Mouse (Mus musculus) bone marrow, adult 2 months (tissue): ENCODE data around the gene Slc38a9. TPM values are rescaled to one million over a fixed set of nuclear protein-coding genes. Genes with fewer than 3 reads are reported as not detected.

ENCODE experiments used
- H3K27ac ChIP-seq: fragments of 200-500 bp; 2 replicates; pipeline ENCODE4 v1.5.1; 2012; ENCODE audit warnings: low read depth, mild to moderate bottlenecking, control low read depth, inconsistent platforms, low read length; ENCODE audit not compliant: control insufficient read depth, poor library complexity, insufficient read depth
- H3K4me1 ChIP-seq: fragments of 200-500 bp; 2 replicates; pipeline ENCODE4 v1.6.1; 2011; ENCODE audit warnings: low read length; ENCODE audit not compliant: control insufficient read depth, insufficient read depth
- H3K4me3 ChIP-seq: fragments of 200-500 bp; replicated peaks from 2 replicates; pipeline ENCODE3; 2011; ENCODE audit warnings: mild to moderate bottlenecking, low read depth, low read length, control low read depth; ENCODE audit not compliant: control insufficient read depth
- CTCF ChIP-seq: fragments of 200-500 bp; IDR thresholded peaks from 2 replicates; pipeline ENCODE4 v1.5.1; 2011; ENCODE audit warnings: low read length, control low read depth; ENCODE audit not compliant: control insufficient read depth, insufficient read depth
- POLR2A ChIP-seq: fragments of 200-500 bp; IDR thresholded peaks from 2 replicates; pipeline ENCODE4 v1.6.1; 2011; ENCODE audit warnings: low read depth, mild to moderate bottlenecking, control low read depth, low read length, borderline replicate concordance; ENCODE audit not compliant: control insufficient read depth
- WGBS: fragments of 180-500 bp; shearing (Covaris S2); methylation state at CpG from one replicate; pipeline ENCODE4 v1.1.7; 2018; 5-methylcytosine and 5-hydroxymethylcytosine counted together
- polyA plus RNA-seq: library from polyadenylated mRNA; stranded (reverse); fragments of >200 nt; gene quantifications from 2 replicates; pipeline ENCODE4 v1.2.4, GENCODE M21; 2011; ENCODE audit warnings: low replicate concordance; ENCODE audit not compliant: missing spikeins, insufficient read depth, insufficient read length

The Slc38a9 gene
- 23.3 and 32.9 TPM in 2 replicates for polyA plus RNA-seq

GRCm38 (mm10) chr13:112660574-112661381 lies at the start of gene Slc38a9:
Gene Slc38a9, plus strand, starts transcription at chr13:112660751.
- no peak for TF ChIP-seq CTCF
- TF ChIP-seq POLR2A: no peak
- Histone ChIP-seq H3K4me3 (peak within 1 kb of the TSS; percentile 89), H3K4me1 (no peaks in the 10 kb centered on the region), H3K27ac (peak within 1 kb of the TSS; percentile 35)
- under 1% methylated on average over 33 of the region's 33 CpGs for WGBS

- H3K27ac ChIP-seq: no peak overlapping the region
- WGBS: 55% methylated on average over 3 of the region's 3 CpGs
- no peak for TF ChIP-seq POLR2A
- H3K4me1 ChIP-seq: no peaks in the 10 kb centered on the region
- no peak overlapping the region for H3K4me3 ChIP-seq
These were observed 39.0 kb upstream of the Slc38a9 start for GRCm38 (mm10) chr13:112621592-112621991.

GRCm38 (mm10) chr13:112623656-112624055 lies 36.9 kb upstream of the Slc38a9 start:
- no peak overlapping the region for H3K4me3 ChIP-seq
- no peaks in the 10 kb centered on the region for H3K4me1 ChIP-seq
- H3K27ac ChIP-seq: no peak overlapping the region
- 93% methylated on average over 7 of the region's 7 CpGs for WGBS
- TF ChIP-seq POLR2A (no peak), CTCF (no peak)

- no peaks in the 10 kb centered on the region for H3K4me1 ChIP-seq
- H3K27ac ChIP-seq: no peak overlapping the region
- 12% methylated on average over 3 of the region's 3 CpGs for WGBS
- no peak for TF ChIP-seq POLR2A
- TF ChIP-seq CTCF: no peak
- no peak overlapping the region for H3K4me3 ChIP-seq
These were observed 35.9 kb upstream of the Slc38a9 start for GRCm38 (mm10) chr13:112624622-112625021.

GRCm38 (mm10) chr13:112625566-112625965 lies 35.0 kb upstream of the Slc38a9 start:
- Histone ChIP-seq H3K27ac (no peak overlapping the region), H3K4me1 (no peaks in the 10 kb centered on the region), H3K4me3 (no peak overlapping the region)
- TF ChIP-seq CTCF (no peak), POLR2A (no peak)

GRCm38 (mm10) chr13:112635174-112635837 lies 25.2 kb upstream of the Slc38a9 start:
- Histone ChIP-seq H3K4me3 (no peak overlapping the region), H3K4me1 (peaks cover 2% of the 10 kb centered on the region; the same call in 1 of the 2 replicates), H3K27ac (no peak overlapping the region)
- no peak for TF ChIP-seq POLR2A
- WGBS: 18% methylated on average over 7 of the region's 7 CpGs

- WGBS: 56% methylated on average over 3 of the region's 3 CpGs
- Histone ChIP-seq H3K4me3 (no peak overlapping the region), H3K4me1 (peaks cover 2% of the 10 kb centered on the region; the same call in 1 of the 2 replicates), H3K27ac (no peak overlapping the region)
- TF ChIP-seq POLR2A: no peak
These were observed 24.1 kb upstream of the Slc38a9 start for GRCm38 (mm10) chr13:112636498-112636897.

- Histone ChIP-seq H3K27ac (peak overlapping the region; percentile 69; the same call in 1 of the 2 replicates), H3K4me1 (peaks cover 2% of the 10 kb centered on the region; the same call in 1 of the 2 replicates), H3K4me3 (no peak overlapping the region)
- 73% methylated on average over 4 of the region's 4 CpGs for WGBS
- TF ChIP-seq CTCF (no peak), POLR2A (no peak)
These were observed 21.4 kb upstream of the Slc38a9 start for GRCm38 (mm10) chr13:112639111-112639510.
